Mouse (Mus musculus) bone marrow, adult 2 months (tissue): ENCODE data around the gene 1700017B05Rik.

ENCODE experiments used
- CTCF ChIP-seq: fragments of 200-500 bp; IDR thresholded peaks from 2 replicates; pipeline ENCODE4 v1.5.1; 2011; ENCODE audit warnings: low read length, control low read depth; ENCODE audit not compliant: control insufficient read depth, insufficient read depth
- POLR2A ChIP-seq: fragments of 200-500 bp; IDR thresholded peaks from 2 replicates; pipeline ENCODE4 v1.6.1; 2011; ENCODE audit warnings: low read depth, mild to moderate bottlenecking, control low read depth, low read length, borderline replicate concordance; ENCODE audit not compliant: control insufficient read depth

DNA sequence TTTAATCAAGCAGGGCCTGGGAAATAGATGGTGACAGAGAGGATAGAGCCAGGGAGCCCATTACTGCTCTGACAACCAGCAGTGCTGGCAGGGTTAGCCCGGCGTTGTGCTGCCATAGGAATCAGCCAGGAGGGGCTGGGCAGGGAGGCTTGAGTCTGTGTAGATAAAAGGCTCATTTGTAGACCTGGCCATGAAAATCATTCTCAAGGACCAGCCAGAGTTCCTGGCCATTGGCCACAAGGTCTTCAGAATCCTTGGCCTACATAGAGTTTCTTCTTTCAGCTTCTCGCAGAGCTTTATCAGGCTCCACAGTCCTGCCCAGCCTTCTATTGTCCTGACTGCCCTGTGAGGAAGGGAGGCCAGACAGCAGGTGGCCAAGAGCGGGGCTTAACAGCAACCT lies 17.0 kb upstream of the 1700017B05Rik start:
- TF ChIP-seq CTCF (no peak), POLR2A (no peak)
